Mouse (Mus musculus) ES-E14 (cell line): ENCODE data around the gene Dkk2.

Source experiments
- CHD2 ChIP-seq: IDR thresholded peaks from 2 replicates; pipeline ENCODE4 v1.6.1; 2014; ENCODE audit warnings: mild to moderate bottlenecking, low read depth, low read length, inconsistent platforms
- HCFC1 ChIP-seq: IDR thresholded peaks from 2 replicates; pipeline ENCODE4 v1.6.1; 2012; ENCODE audit warnings: low read length, inconsistent platforms, borderline replicate concordance; ENCODE audit not compliant: insufficient read depth
- MAFK ChIP-seq: IDR thresholded peaks from 2 replicates; pipeline ENCODE4 v1.6.1; 2014; ENCODE audit warnings: mild to moderate bottlenecking, low read depth, low read length, inconsistent platforms; ENCODE audit not compliant: insufficient read depth
- ZC3H11A ChIP-seq: IDR thresholded peaks from 2 replicates; pipeline ENCODE4 v1.6.1; 2012; ENCODE audit warnings: low read depth, mild to moderate bottlenecking, inconsistent platforms, low read length, borderline replicate concordance
- ZNF384 ChIP-seq: IDR thresholded peaks from 2 replicates; pipeline ENCODE4 v1.6.1; 2012; ENCODE audit warnings: low read depth, low read length, inconsistent platforms

DNA sequence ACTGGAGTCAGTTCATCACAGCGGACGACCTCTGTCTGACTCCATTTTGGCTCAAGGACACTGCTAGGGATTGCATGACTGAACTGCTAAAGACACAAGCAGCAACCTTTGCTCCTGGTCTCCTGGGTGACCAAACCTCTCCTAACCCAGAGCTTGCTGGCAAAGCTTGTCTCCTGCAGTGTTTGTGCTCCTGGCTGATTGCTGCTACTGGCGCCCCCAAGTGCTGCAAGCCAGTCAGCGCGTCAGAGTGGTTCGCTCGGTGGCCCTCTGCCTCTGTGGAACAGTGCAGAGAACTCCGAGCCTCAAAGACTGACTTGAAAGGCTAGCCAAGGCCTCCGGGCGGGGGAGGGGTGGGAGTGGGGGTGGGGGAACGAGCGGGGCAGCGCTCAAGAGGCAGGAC lies 1.1 kb upstream of the Dkk2 start:
- TF ChIP-seq ZNF384 (no peak), CHD2 (no peak), ZC3H11A (no peak), HCFC1 (no peak), MAFK (no peak)
